Comparison of ENCODE assay signal across 8 mouse cellular contexts in genomic region chr2:161511101-161511759, GRCm38 (mm10).
DNase-seq lines count a peak whose midpoint lies in the region; ATAC-seq and TF ChIP-seq lines count a peak whose summit lies in the region.
"Had no signal": no experiment of that assay in that cellular context is flagged by ENCODE, and none has a peak within 500 bp of the region (broad histone marks: within the 10 kb centered on the region; RNA-seq: fewer than 3 reads in every experiment).

No protein-coding gene starts in this region.

- H3K27ac ChIP-seq in spleen, adult 2 months (ENCODE audit: insufficient read depth, low read length), result no peak overlapping the region
- H3K27ac ChIP-seq in forebrain, embryonic 16.5 days (ENCODE audit: low read length), result no peak overlapping the region
- no peak overlapping the region for H3K27ac ChIP-seq in liver, embryonic 13.5 days
- no peak overlapping the region for H3K27ac ChIP-seq in stomach, postnatal 0 days (replicated peaks)

- H3K9me3 ChIP-seq in forebrain, embryonic 16.5 days (ENCODE audit: control insufficient read depth, low read length), result no peaks in the 10 kb centered on the region
- H3K9me3 ChIP-seq in liver, embryonic 13.5 days (replicated peaks), result no peaks in the 10 kb centered on the region
- H3K9me3 ChIP-seq in stomach, postnatal 0 days (ENCODE audit: control insufficient read depth, low read length), result no peaks in the 10 kb centered on the region

- no peaks in the 10 kb centered on the region for H3K36me3 ChIP-seq in spleen, adult 2 months (ENCODE audit: control insufficient read depth, insufficient read depth, low read length)
- no peaks in the 10 kb centered on the region for H3K36me3 ChIP-seq in forebrain, embryonic 16.5 days (ENCODE audit: control insufficient read depth, insufficient read depth)
- no peaks in the 10 kb centered on the region for H3K36me3 ChIP-seq in liver, embryonic 13.5 days
- no peaks in the 10 kb centered on the region for H3K36me3 ChIP-seq in stomach, postnatal 0 days (ENCODE audit: control insufficient read depth, insufficient read depth, low read length)

- no peaks in the 10 kb centered on the region; the same call in 1 of the 2 replicates for H3K27me3 ChIP-seq in spleen, adult 2 months (ENCODE audit: control insufficient read depth, insufficient read depth, low read length)
- no peaks in the 10 kb centered on the region for H3K27me3 ChIP-seq in forebrain, embryonic 16.5 days (replicated peaks; ENCODE audit: control insufficient read depth, insufficient read depth, low read length)
- no peaks in the 10 kb centered on the region for H3K27me3 ChIP-seq in liver, embryonic 13.5 days
- H3K27me3 ChIP-seq in stomach, postnatal 0 days (ENCODE audit: control insufficient read depth, insufficient read depth, low read length), result no peaks in the 10 kb centered on the region

- DNase-seq in spleen, adult 2 months (ENCODE audit: low read depth in 1 of 2, low spot score in 2 of 2), result no peak
- no peak for DNase-seq in spleen, postnatal 14 days (ENCODE audit: low spot score in 2 of 2)
- DNase-seq in liver, embryonic 13.5 days, result no peak
- no peak for DNase-seq in stomach, postnatal 0 days (ENCODE audit: low spot score)
- DNase-seq in spleen, adult 12 weeks (ENCODE audit: low spot score), result no peak

- H3K9ac ChIP-seq in forebrain, embryonic 16.5 days (replicated peaks; ENCODE audit: low read depth, low read length), result peak overlapping the region; percentile 38
- no peak overlapping the region for H3K9ac ChIP-seq in liver, embryonic 13.5 days
- H3K9ac ChIP-seq in stomach, postnatal 0 days (ENCODE audit: low read length), result no peak overlapping the region

- TF ChIP-seq CTCF in spleen, adult 2 months (IDR thresholded peaks at IDR 0.05; ENCODE audit: extremely low read depth, insufficient read depth, insufficient read length, insufficient replicate concordance), result no peak
- TF ChIP-seq CTCF in stomach, postnatal 0 days (IDR thresholded peaks at IDR 0.05; ENCODE audit: low read depth), result no peak

- no peak for TF ChIP-seq EP300 in stomach, postnatal 0 days (optimal IDR thresholded peaks at IDR 0.05)

- peaks cover 3% of the 10 kb centered on the region for H3K4me1 ChIP-seq in spleen, adult 2 months (ENCODE audit: control insufficient read depth, insufficient read depth, insufficient read length)
- H3K4me1 ChIP-seq in forebrain, embryonic 16.5 days (replicated peaks; ENCODE audit: control insufficient read depth, insufficient read depth, low read length), result peaks cover 8% of the 10 kb centered on the region
- H3K4me1 ChIP-seq in liver, embryonic 13.5 days (replicated peaks), result no peaks in the 10 kb centered on the region
- H3K4me1 ChIP-seq in stomach, postnatal 0 days (replicated peaks; ENCODE audit: control insufficient read depth, insufficient read depth), result no peaks in the 10 kb centered on the region

- H3K4me3 ChIP-seq in spleen, adult 2 months (ENCODE audit: extremely low read depth, insufficient read depth, insufficient read length), result peak overlapping the region; percentile 54
- H3K4me3 ChIP-seq in forebrain, embryonic 16.5 days (replicated peaks; ENCODE audit: low read length), result peak overlapping the region; percentile 50
- H3K4me3 ChIP-seq in liver, embryonic 13.5 days (replicated peaks), result peak overlapping the region; percentile 35
- peak overlapping the region; percentile 26 for H3K4me3 ChIP-seq in stomach, postnatal 0 days (ENCODE audit: low read depth, low read length)
- H3K4me3 ChIP-seq: myocyte had no signal

- WGBS in spleen, adult 2 months, result 19% methylated on average over 8 of the region's 8 CpGs
- WGBS in forebrain, embryonic 16.5 days, result 11% methylated on average over 8 of the region's 8 CpGs
- WGBS in liver, embryonic 13.5 days (ENCODE audit: insufficient replicate concordance), result 30% methylated on average over 8 of the region's 8 CpGs
- WGBS in stomach, postnatal 0 days, result 20% methylated on average over 8 of the region's 8 CpGs

- peak overlapping the region; percentile 70 for H3K4me2 ChIP-seq in forebrain, embryonic 16.5 days (ENCODE audit: low read length)
- H3K4me2 ChIP-seq in liver, embryonic 13.5 days, result peak overlapping the region; percentile 58
- peak overlapping the region; percentile 47 for H3K4me2 ChIP-seq in stomach, postnatal 0 days (replicated peaks; ENCODE audit: low read depth)

- peak; percentile 27 for ATAC-seq in forebrain, embryonic 16.5 days
- no peak for ATAC-seq in liver, embryonic 13.5 days (ENCODE audit: low read depth)
- ATAC-seq in stomach, postnatal 0 days (ENCODE audit: low FRiP score, low TSS enrichment), result no peak
- no peak for ATAC-seq in inflammation-experienced regulatory T-cells, adult 6 months

- TF ChIP-seq POLR2A in spleen, adult 2 months (IDR thresholded peaks at IDR 0.05; ENCODE audit: low read depth, low read length), result no peak
